Mouse (Mus musculus): ENCODE data around the gene Ren1.
A peak's percentile ranks its signal among the peaks of the same experiment; 100 is the strongest.

The Ren1 gene

DNA sequence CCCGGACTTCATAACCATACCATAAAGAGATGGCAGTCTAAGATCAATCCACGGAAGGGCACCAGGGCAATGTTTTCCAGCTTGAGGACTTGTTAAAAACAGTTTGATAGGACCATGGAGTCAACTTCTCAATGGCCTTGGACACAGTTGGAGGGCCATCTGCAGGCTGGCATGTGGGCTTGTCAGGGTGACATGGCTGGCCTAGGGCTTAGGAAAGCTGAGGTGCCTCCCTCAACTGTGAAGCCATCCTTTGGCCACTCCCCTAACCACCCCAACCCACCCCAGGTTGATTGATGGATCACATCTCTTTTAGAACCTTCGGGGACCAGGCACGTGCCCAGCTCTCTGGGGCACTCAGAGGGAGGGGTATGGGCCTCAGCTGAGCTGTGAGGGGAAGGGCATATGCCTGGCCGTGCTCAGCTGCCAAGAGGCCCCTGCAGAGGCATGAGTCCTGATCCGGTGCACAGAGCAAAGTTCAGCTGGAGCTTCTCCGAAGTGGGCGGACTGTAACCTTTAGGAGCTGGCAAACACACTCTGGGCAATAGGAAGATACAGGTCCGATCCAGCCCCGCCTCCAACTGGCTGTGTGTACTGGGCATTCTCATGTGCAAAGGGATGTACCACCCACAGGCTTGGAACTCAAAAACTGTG, 25.5 kb downstream of the Ren1 start:
- no peak for DNase-seq (ENCODE audit: extremely low spot score, low read depth, low spot score)

DNA sequence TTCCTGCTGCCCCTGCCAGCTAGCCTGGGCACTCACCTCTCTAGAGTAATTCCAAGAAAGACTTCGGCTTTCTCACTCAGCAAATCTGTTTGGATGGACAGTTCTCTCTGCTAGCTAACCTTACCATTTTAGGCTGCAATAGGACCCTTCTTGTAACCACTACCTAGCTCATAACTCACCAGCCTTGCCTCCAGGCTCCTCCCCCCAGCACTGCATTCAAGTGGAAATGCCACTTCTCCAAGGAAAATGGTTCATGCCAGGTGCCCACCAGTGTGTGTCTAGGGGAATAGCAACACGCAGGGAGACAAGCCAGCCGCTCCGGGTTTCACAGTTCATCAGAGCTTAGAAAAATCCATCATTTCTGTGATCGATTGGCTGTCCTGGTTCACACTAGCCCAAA, 27.2 kb downstream of the Ren1 start:
- no peak for DNase-seq (ENCODE audit: extremely low spot score, low read depth, low spot score)

- no peak for DNase-seq (ENCODE audit: extremely low spot score, low read depth, low spot score)
Measured at GRCm38 (mm10) chr1:133379254-133379985, 29.1 kb downstream of the Ren1 start.

- no peak for DNase-seq (ENCODE audit: extremely low spot score, low read depth, low spot score)
Measured at GRCm38 (mm10) chr1:133379986-133380320, 29.6 kb downstream of the Ren1 start.

- DNase-seq (ENCODE audit: extremely low spot score, low read depth, low spot score): no peak
Measured at GRCm38 (mm10) chr1:133380347-133381065, 30.2 kb downstream of the Ren1 start.

DNA sequence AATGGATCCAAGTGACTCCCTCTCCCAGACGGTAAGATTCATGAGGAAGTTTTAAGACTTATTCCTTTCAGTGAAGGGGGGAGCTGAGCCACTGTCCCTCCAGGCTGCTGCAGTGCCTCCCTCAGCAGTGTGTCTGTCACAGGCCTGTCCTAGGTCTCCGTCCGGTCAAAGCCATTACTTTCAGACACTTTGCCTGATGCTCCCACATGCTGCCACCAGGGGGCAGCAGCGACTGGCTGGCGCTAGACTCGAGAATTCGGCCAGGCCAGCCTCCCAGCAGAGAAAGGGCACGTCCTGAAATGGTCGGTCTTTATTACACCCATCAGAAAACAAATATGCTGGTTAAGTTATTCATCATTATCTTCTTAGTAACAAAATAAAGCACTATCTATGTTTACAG, 31.7 kb downstream of the Ren1 start:
- peak; percentile 58 for DNase-seq (ENCODE audit: extremely low spot score, low read depth, low spot score)

DNA sequence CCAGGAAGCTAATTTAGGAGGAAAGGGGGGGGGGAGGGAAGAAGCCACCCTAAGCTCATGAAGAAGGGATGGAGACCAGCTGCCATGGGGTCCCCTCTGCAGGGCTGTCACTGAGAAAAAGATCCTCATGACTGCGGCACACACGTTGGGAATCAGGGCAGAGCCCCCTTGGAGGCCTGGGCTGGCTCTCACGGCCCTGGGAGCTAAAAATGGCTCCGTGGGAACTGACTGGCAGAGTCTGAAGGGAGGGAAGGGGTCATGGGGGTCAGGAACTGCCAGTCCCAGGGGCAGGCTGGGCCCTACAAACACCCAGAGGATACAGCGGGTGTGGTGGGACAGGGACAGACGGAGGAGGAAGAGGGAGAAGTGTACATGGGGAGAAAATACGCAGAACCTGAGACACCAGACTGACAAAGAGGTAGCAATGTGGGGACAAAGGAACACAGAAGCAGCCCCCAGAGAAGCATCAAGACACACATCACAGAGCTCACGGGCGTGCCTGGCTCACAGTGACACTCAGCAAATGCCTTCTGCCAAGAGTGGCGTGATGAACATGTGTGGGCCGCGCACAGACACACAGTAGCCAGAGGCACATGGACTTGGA, 32.3 kb downstream of the Ren1 start:
- DNase-seq (ENCODE audit: extremely low spot score, low read depth, low spot score): no peak

- no peak for DNase-seq (ENCODE audit: extremely low spot score, low read depth, low spot score)
Measured at GRCm38 (mm10) chr1:133383157-133383783, 33.0 kb downstream of the Ren1 start.

- peak; percentile 50 for DNase-seq (ENCODE audit: extremely low spot score, low read depth, low spot score)
Measured at GRCm38 (mm10) chr1:133385506-133385905, 35.2 kb downstream of the Ren1 start.

GRCm38 (mm10) chr1:133386209-133386608, 35.9 kb downstream of the Ren1 start:
- no peak for DNase-seq (ENCODE audit: extremely low spot score, low read depth, low spot score)

- no peak for DNase-seq (ENCODE audit: extremely low spot score, low read depth, low spot score)
Measured at GRCm38 (mm10) chr1:133387539-133388268, 37.4 kb downstream of the Ren1 start.

- DNase-seq (ENCODE audit: extremely low spot score, low read depth, low spot score): no peak
Measured at GRCm38 (mm10) chr1:133394702-133395101, 44.4 kb downstream of the Ren1 start.

GRCm38 (mm10) chr1:133396693-133397092, 46.4 kb downstream of the Ren1 start:
- DNase-seq (ENCODE audit: extremely low spot score, low read depth, low spot score): no peak

GRCm38 (mm10) chr1:133397094-133397482, 46.8 kb downstream of the Ren1 start:
- no peak for DNase-seq (ENCODE audit: extremely low spot score, low read depth, low spot score)

GRCm38 (mm10) chr1:133397483-133398237, 47.4 kb downstream of the Ren1 start:
- DNase-seq (ENCODE audit: extremely low spot score, low read depth, low spot score): no peak

DNA sequence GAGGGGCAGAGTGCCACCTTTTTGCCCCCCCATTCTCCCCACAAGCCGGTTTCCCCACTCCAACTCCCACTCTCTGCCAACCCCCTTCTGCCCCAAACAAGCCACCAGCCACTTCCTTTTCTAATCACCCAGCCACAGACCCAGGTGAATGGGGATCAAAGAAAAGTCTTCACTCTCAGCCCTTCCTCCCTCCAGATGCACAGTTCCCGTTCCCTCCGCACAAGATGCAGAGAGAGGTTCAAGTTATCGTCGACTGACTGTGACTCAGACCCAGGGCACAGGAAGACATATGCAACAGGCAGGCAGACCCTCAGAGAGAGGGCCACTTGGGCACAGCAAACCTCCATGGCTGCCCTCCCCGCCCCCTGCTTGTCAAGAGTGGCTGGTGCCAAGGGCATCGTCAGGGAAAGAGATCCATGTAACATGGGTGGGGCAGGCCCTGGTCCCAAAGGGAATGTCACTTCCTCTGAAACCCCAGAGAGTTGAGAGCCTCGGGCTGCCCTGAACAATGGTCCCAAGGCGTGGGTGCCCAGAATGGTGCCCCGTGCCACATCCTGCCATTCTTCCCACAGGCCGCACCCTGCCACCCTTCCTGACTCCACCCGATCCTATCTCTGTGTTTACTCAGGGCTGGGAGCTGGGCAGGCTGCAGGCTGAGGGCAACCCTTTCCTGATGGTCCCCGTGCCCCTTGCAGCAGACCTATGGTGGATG, 49.9 kb downstream of the Ren1 start:
- no peak for DNase-seq (ENCODE audit: extremely low spot score, low read depth, low spot score)

- DNase-seq (ENCODE audit: extremely low spot score, low read depth, low spot score): no peak
Measured at GRCm38 (mm10) chr1:133404005-133404404, 53.7 kb downstream of the Ren1 start.

GRCm38 (mm10) chr1:133406614-133407013, 56.3 kb downstream of the Ren1 start:
- no peak for DNase-seq (ENCODE audit: extremely low spot score, low read depth, low spot score)

DNA sequence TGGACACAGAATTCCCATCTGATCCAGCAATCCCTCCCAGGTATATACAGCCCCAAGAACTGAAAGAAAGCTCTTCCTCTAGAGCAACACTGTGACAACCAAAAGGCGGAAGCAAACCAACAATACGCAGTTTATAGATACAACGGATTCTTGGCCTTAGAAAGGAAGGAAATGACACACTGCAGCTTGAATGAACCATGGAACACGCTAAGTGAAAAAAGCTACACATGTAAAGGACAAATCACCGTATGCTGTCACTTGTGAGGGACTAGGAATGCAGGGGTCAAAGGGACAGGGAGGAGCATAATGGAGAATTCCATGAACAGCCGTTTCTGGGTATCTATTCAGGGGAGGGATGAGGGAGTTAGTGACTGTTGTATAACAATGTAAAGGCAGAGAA, 57.1 kb downstream of the Ren1 start:
- DNase-seq (ENCODE audit: extremely low spot score, low read depth, low spot score): no peak

Measured in hindlimb bud, embryonic 11.5 days (tissue).